Mouse (Mus musculus): ENCODE measurements around the gene Gm47995. TPM values are rescaled to one million over a fixed set of nuclear protein-coding genes. Genes with fewer than 3 reads are reported as not detected.

Gm47995 gene
- polyA plus RNA-seq, 1 experiment from 2014 or later: not detected

GRCm38 (mm10) chr1:151244761-151245160 lies 46.5 kb downstream of the Gm47995 start:
- Histone ChIP-seq H3K27ac (no peak overlapping the region), H3K4me3 (no peak overlapping the region), H3K4me1 (no peaks in the 10 kb centered on the region), H3K36me3 (replicated peaks) (no peaks in the 10 kb centered on the region; the same call in 1 of the 2 replicates), H3K27me3 (ENCODE audit: poor library complexity, severe bottlenecking) (no peaks in the 10 kb centered on the region), H3K9me3 (no peaks in the 10 kb centered on the region)
- 96% methylated on average over 4 of the region's 4 CpGs for WGBS
- DNase-seq (ENCODE audit: extremely low spot score, low spot score): no peak

GRCm38 (mm10) chr1:151245165-151245564 lies 46.9 kb downstream of the Gm47995 start:
- Histone ChIP-seq H3K4me3 (no peak overlapping the region), H3K4me1 (no peaks in the 10 kb centered on the region), H3K27ac (no peak overlapping the region), H3K27me3 (ENCODE audit: poor library complexity, severe bottlenecking) (no peaks in the 10 kb centered on the region), H3K36me3 (replicated peaks) (no peaks in the 10 kb centered on the region; the same call in 1 of the 2 replicates), H3K9me3 (no peaks in the 10 kb centered on the region)
- 87% methylated on average over 10 of the region's 10 CpGs for WGBS
- DNase-seq (ENCODE audit: extremely low spot score, low spot score): no peak

- H3K9me3 ChIP-seq: no peaks in the 10 kb centered on the region
- no peak overlapping the region for H3K27ac ChIP-seq
- no peaks in the 10 kb centered on the region for H3K27me3 ChIP-seq (ENCODE audit: poor library complexity, severe bottlenecking)
- 82% methylated on average over 2 of the region's 2 CpGs for WGBS
- no peak for DNase-seq (ENCODE audit: extremely low spot score, low spot score)
- H3K36me3 ChIP-seq (replicated peaks): no peaks in the 10 kb centered on the region
- 0 out of 2 replicates have a peak, but pooled peaks cover 3% of the 10 kb centered on the region for H3K4me1 ChIP-seq
- H3K4me3 ChIP-seq: no peak overlapping the region
These were observed 47.6 kb downstream of the Gm47995 start for GRCm38 (mm10) chr1:151245846-151246245.

Other genes with a start within 250 kb of the Gm47995 start
- gene Hmcn1, start 205.0 kb upstream of the Gm47995 start, polyA plus RNA-seq (2016; fragmentation: Nextera tagmentation; extraction: Ambion mirVana): 9.1 and 10.5 TPM in 2 replicates
- gene Gm47985, start 15.9 kb upstream of the Gm47995 start, polyA plus RNA-seq (2016; fragmentation: Nextera tagmentation; extraction: Ambion mirVana): 0.27 and 0.41 TPM in 2 replicates
- gene Gm8947, start 6.1 kb upstream of the Gm47995 start, polyA plus RNA-seq (2016; fragmentation: Nextera tagmentation; extraction: Ambion mirVana): 0.14 and 0.42 TPM in 2 replicates
- not detected in 2 replicates for gene 3110040M04Rik, start 5.7 kb downstream of the Gm47995 start, polyA plus RNA-seq (2016; fragmentation: Nextera tagmentation; extraction: Ambion mirVana)
- not detected in 2 replicates for gene Gm47996, start 11.7 kb downstream of the Gm47995 start, polyA plus RNA-seq (2016; fragmentation: Nextera tagmentation; extraction: Ambion mirVana)
- 442 and 458 TPM in 2 replicates for gene Ivns1abp, start 146.0 kb downstream of the Gm47995 start, polyA plus RNA-seq (2016; fragmentation: Nextera tagmentation; extraction: Ambion mirVana)
- 18.0 and 18.9 TPM in 2 replicates for gene Swt1, start 230.0 kb downstream of the Gm47995 start, polyA plus RNA-seq (2016; fragmentation: Nextera tagmentation; extraction: Ambion mirVana)
- 46.7 and 47.3 TPM in 2 replicates for gene Trmt1l, start 230.1 kb downstream of the Gm47995 start, polyA plus RNA-seq (2016; fragmentation: Nextera tagmentation; extraction: Ambion mirVana)